Mouse (Mus musculus): ENCODE measurements around the gene Pou2f2.

DNA sequence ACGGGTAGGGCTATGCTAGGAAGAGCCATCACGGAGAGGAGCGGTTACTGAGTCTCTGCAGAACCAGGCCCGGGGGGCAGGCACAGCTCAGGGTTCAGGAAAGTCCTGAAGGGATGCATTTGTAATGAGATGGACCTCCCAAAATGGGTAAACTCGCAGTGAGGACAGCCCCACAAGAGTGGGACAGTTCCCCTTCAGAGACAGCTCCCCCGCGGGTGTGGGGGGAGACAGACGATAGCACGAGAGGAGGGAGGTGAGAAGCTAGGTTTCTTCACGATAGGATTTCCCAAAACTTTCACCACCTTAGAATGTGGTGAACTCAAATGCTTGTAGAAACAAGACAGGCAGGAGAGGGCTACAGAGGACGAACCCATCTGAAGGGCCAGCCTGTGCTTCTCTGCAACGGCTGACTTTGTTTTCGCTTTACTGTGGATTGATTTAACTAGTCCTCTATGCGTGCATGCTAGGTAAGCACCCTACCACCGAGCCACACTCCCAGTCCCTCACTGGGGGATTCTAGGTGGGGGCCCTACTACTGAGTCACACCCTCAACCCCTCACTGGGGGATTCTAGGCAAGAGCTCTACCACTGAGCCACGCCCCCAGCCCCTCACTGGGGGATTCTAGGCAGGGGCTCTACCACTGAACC is 66.4 kb downstream of the Pou2f2 start:
- no peak for TF ChIP-seq CTCF (IDR thresholded peaks at IDR 0.05; ENCODE audit: low read depth)
- no peak for TF ChIP-seq EP300 (IDR thresholded peaks at IDR 0.05; ENCODE audit: low read depth)
